Mouse (Mus musculus) liver, postnatal 0 days (tissue): Measurements from ENCODE around the gene Nceh1.
A peak's percentile ranks its signal among the peaks of the same experiment; 100 is the strongest.

ENCODE experiments used
- CTCF ChIP-seq: sonication (generic); IDR thresholded peaks from 2 replicates; pipeline ENCODE4 v1.5.1; 2016; ENCODE audit warnings: antibody characterized with exemption, low read depth
- EP300 ChIP-seq: IDR thresholded peaks from 2 replicates; pipeline ENCODE4 v1.6.1; 2016; ENCODE audit warnings: antibody characterized with exemption, low read depth, mild to moderate bottlenecking

DNA sequence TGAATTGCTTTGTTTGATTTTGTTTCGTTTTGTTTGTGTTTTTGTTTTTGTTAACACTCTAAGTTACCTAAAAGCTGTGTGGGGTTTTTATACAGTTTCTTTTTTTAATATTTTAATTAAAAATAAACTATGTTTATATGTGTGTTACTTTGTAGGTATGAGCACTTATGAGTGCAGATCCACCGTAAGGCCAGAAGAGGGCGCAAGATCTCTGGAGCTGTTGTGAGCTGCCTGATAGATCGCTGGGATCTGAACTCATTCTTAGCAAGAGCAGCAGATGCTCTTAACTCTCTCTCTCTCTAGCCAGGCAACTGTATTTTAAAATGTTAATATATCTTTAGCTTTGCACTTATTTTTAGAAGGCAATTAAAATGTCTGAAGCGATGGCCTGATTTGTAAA, 101.5 kb downstream of the Nceh1 start:
- TF ChIP-seq CTCF (peak; percentile 42), EP300 (no peak)
